19 mouse cellular contexts compared by ENCODE assay signal in genomic region chr16:12218151-12218532, GRCm38 (mm10).
DNase-seq lines count a peak whose midpoint lies in the region; ATAC-seq lines count a peak whose summit lies in the region.
"Had no signal": no experiment of that assay in that cellular context is flagged by ENCODE, and none has a peak within 500 bp of the region (broad histone marks: within the 10 kb centered on the region; RNA-seq: fewer than 3 reads in every experiment).

No protein-coding gene starts in this region.

- peaks cover 11% of the 10 kb centered on the region; the same call in 1 of the 2 replicates for H3K4me1 ChIP-seq in forebrain, embryonic 12.5 days
- H3K4me1 ChIP-seq in forebrain, embryonic 16.5 days (replicated peaks; ENCODE audit: control insufficient read depth, insufficient read depth, low read length): peaks cover 10% of the 10 kb centered on the region; the same call in 1 of the 2 replicates
- peaks cover 9% of the 10 kb centered on the region; the same call in 1 of the 2 replicates for H3K4me1 ChIP-seq in hindbrain, embryonic 14.5 days (replicated peaks; ENCODE audit: control insufficient read depth, insufficient read depth, low read length)
- peaks cover 6% of the 10 kb centered on the region for H3K4me1 ChIP-seq in hindbrain, embryonic 16.5 days (ENCODE audit: control insufficient read depth, insufficient read depth, low read depth, low read length)
- H3K4me1 ChIP-seq in midbrain, embryonic 13.5 days (replicated peaks): no peaks in the 10 kb centered on the region
- peaks cover 6% of the 10 kb centered on the region for H3K4me1 ChIP-seq in midbrain, embryonic 16.5 days (ENCODE audit: control insufficient read depth, insufficient read depth, low read length)
- H3K4me1 ChIP-seq: embryonic facial prominence, embryonic 13.5 days; heart, embryonic 10.5 days had no signal

- H3K9me3 ChIP-seq in forebrain, embryonic 12.5 days: no peaks in the 10 kb centered on the region
- H3K9me3 ChIP-seq in forebrain, embryonic 16.5 days (ENCODE audit: control insufficient read depth, low read length): no peaks in the 10 kb centered on the region
- H3K9me3 ChIP-seq in hindbrain, embryonic 14.5 days (ENCODE audit: control insufficient read depth, low read length): no peaks in the 10 kb centered on the region
- no peaks in the 10 kb centered on the region for H3K9me3 ChIP-seq in hindbrain, embryonic 16.5 days (ENCODE audit: control insufficient read depth, low read length)
- H3K9me3 ChIP-seq in midbrain, embryonic 13.5 days: no peaks in the 10 kb centered on the region
- no peaks in the 10 kb centered on the region for H3K9me3 ChIP-seq in midbrain, embryonic 16.5 days (replicated peaks; ENCODE audit: control insufficient read depth, low read length, poor library complexity, severe bottlenecking)
- H3K9me3 ChIP-seq: embryonic facial prominence, embryonic 13.5 days; forebrain, embryonic 15.5 days; heart, embryonic 10.5 days had no signal

- 64% methylated on average over 2 of the region's 2 CpGs for WGBS in forebrain, embryonic 12.5 days
- WGBS in forebrain, embryonic 16.5 days: 41% methylated on average over 2 of the region's 2 CpGs
- 58% methylated on average over 2 of the region's 2 CpGs for WGBS in hindbrain, embryonic 14.5 days
- 59% methylated on average over 2 of the region's 2 CpGs for WGBS in hindbrain, embryonic 16.5 days
- 56% methylated on average over 2 of the region's 2 CpGs for WGBS in midbrain, embryonic 13.5 days
- 43% methylated on average over 2 of the region's 2 CpGs for WGBS in midbrain, embryonic 16.5 days

- no peaks in the 10 kb centered on the region for H3K36me3 ChIP-seq in forebrain, embryonic 12.5 days (replicated peaks)
- H3K36me3 ChIP-seq in forebrain, embryonic 16.5 days (ENCODE audit: control insufficient read depth, insufficient read depth): no peaks in the 10 kb centered on the region
- no peaks in the 10 kb centered on the region for H3K36me3 ChIP-seq in hindbrain, embryonic 14.5 days (replicated peaks; ENCODE audit: control insufficient read depth, insufficient read depth)
- H3K36me3 ChIP-seq in hindbrain, embryonic 16.5 days (ENCODE audit: control insufficient read depth, insufficient read depth, low read length): no peaks in the 10 kb centered on the region
- no peaks in the 10 kb centered on the region for H3K36me3 ChIP-seq in midbrain, embryonic 13.5 days
- H3K36me3 ChIP-seq in midbrain, embryonic 16.5 days (ENCODE audit: control insufficient read depth, insufficient read depth, low read length): no peaks in the 10 kb centered on the region
- H3K36me3 ChIP-seq: embryonic facial prominence, embryonic 13.5 days; forebrain, embryonic 15.5 days; heart, embryonic 10.5 days had no signal

- H3K4me3 ChIP-seq in forebrain, embryonic 12.5 days (replicated peaks): no peak overlapping the region
- no peak overlapping the region for H3K4me3 ChIP-seq in forebrain, embryonic 16.5 days (replicated peaks; ENCODE audit: low read length)
- H3K4me3 ChIP-seq in hindbrain, embryonic 14.5 days (replicated peaks; ENCODE audit: low read length): no peak overlapping the region
- no peak overlapping the region for H3K4me3 ChIP-seq in hindbrain, embryonic 16.5 days (ENCODE audit: low read length)
- no peak overlapping the region for H3K4me3 ChIP-seq in midbrain, embryonic 13.5 days (replicated peaks)
- H3K4me3 ChIP-seq in midbrain, embryonic 16.5 days (ENCODE audit: low read depth, low read length): no peak overlapping the region
- H3K4me3 ChIP-seq: embryonic facial prominence, embryonic 13.5 days; forebrain, embryonic 15.5 days; heart, embryonic 10.5 days had no signal

- no peak overlapping the region for H3K9ac ChIP-seq in forebrain, embryonic 12.5 days
- no peak overlapping the region for H3K9ac ChIP-seq in forebrain, embryonic 16.5 days (replicated peaks; ENCODE audit: low read depth, low read length)
- no peak overlapping the region for H3K9ac ChIP-seq in hindbrain, embryonic 14.5 days
- H3K9ac ChIP-seq in hindbrain, embryonic 16.5 days (ENCODE audit: low read depth, low read length): no peak overlapping the region
- H3K9ac ChIP-seq in midbrain, embryonic 13.5 days (replicated peaks): no peak overlapping the region
- no peak overlapping the region for H3K9ac ChIP-seq in midbrain, embryonic 16.5 days (ENCODE audit: low read depth, low read length)
- H3K9ac ChIP-seq: embryonic facial prominence, embryonic 13.5 days; forebrain, embryonic 15.5 days had no signal

- H3K4me2 ChIP-seq in forebrain, embryonic 12.5 days: no peak overlapping the region
- H3K4me2 ChIP-seq in forebrain, embryonic 16.5 days (ENCODE audit: low read length): no peak overlapping the region
- no peak overlapping the region for H3K4me2 ChIP-seq in hindbrain, embryonic 14.5 days (replicated peaks)
- H3K4me2 ChIP-seq in hindbrain, embryonic 16.5 days (ENCODE audit: low read length): no peak overlapping the region
- H3K4me2 ChIP-seq in midbrain, embryonic 13.5 days (replicated peaks): no peak overlapping the region
- H3K4me2 ChIP-seq in midbrain, embryonic 16.5 days (ENCODE audit: low read length): no peak overlapping the region
- H3K4me2 ChIP-seq: embryonic facial prominence, embryonic 13.5 days; forebrain, embryonic 15.5 days had no signal

- DNase-seq in hindbrain, embryonic 14.5 days (ENCODE audit: low spot score): no peak
- DNase-seq: adrenal gland, postnatal 10 days; cerebellum, adult 11 months; cerebellum, adult 8-10 months; cerebellum, postnatal 14 days; embryo, embryonic 11 days; gastrocnemius, postnatal 10 days; heart, adult 18-20 months; heart, postnatal 10 days; heart, postnatal 4 days had no signal

- 0 out of 2 replicates have a peak overlapping the region, but pooled peaks have one; percentile 11 for H3K27ac ChIP-seq in forebrain, embryonic 12.5 days
- no peak overlapping the region for H3K27ac ChIP-seq in forebrain, embryonic 16.5 days (ENCODE audit: low read length)
- H3K27ac ChIP-seq in hindbrain, embryonic 14.5 days: peak overlapping the region; percentile 23; the same call in 1 of the 2 replicates
- H3K27ac ChIP-seq in hindbrain, embryonic 16.5 days (ENCODE audit: low read depth, low read length): no peak overlapping the region
- H3K27ac ChIP-seq in midbrain, embryonic 13.5 days: peak overlapping the region; percentile 61
- no peak overlapping the region for H3K27ac ChIP-seq in midbrain, embryonic 16.5 days (ENCODE audit: low read length)
- H3K27ac ChIP-seq: embryonic facial prominence, embryonic 13.5 days; forebrain, embryonic 15.5 days; heart, embryonic 10.5 days had no signal

- no peak for ATAC-seq in forebrain, embryonic 12.5 days (ENCODE audit: low FRiP score)
- no peak for ATAC-seq in forebrain, embryonic 16.5 days
- no peak for ATAC-seq in hindbrain, embryonic 14.5 days (ENCODE audit: low FRiP score)
- ATAC-seq in hindbrain, embryonic 16.5 days: no peak
- ATAC-seq in midbrain, embryonic 13.5 days: peak; percentile 65; the same call in 1 of the 2 replicates
- ATAC-seq in midbrain, embryonic 16.5 days: no peak
- ATAC-seq: inflammation-experienced regulatory T-cells, adult 6 months had no signal

- H3K27me3 ChIP-seq in forebrain, embryonic 12.5 days: no peaks in the 10 kb centered on the region
- H3K27me3 ChIP-seq in forebrain, embryonic 16.5 days (replicated peaks; ENCODE audit: control insufficient read depth, insufficient read depth, low read length): no peaks in the 10 kb centered on the region
- no peaks in the 10 kb centered on the region for H3K27me3 ChIP-seq in hindbrain, embryonic 14.5 days (ENCODE audit: control insufficient read depth, insufficient read depth, low read length)
- no peaks in the 10 kb centered on the region for H3K27me3 ChIP-seq in hindbrain, embryonic 16.5 days (replicated peaks; ENCODE audit: control insufficient read depth, insufficient read depth, low read length)
- H3K27me3 ChIP-seq in midbrain, embryonic 13.5 days: no peaks in the 10 kb centered on the region
- H3K27me3 ChIP-seq in midbrain, embryonic 16.5 days (ENCODE audit: control insufficient read depth, insufficient read depth, low read depth, low read length): no peaks in the 10 kb centered on the region
- H3K27me3 ChIP-seq: embryonic facial prominence, embryonic 13.5 days; forebrain, embryonic 15.5 days had no signal

Comparison
In these comparisons a context has a peak if more than half of its experiments do, and no peak if none do; other contexts are left out.
1. H3K27ac ChIP-seq: peak in forebrain, embryonic 12.5 days (single experiment), hindbrain, embryonic 14.5 days (single experiment) and midbrain, embryonic 13.5 days (single experiment); none in forebrain, embryonic 16.5 days (single experiment), hindbrain, embryonic 16.5 days (single experiment) and midbrain, embryonic 16.5 days (single experiment).